Mouse (Mus musculus): ENCODE measurements around the gene Gabrp. TPM values are rescaled to one million over a fixed set of nuclear protein-coding genes. Genes with fewer than 3 reads are reported as not detected.

Gabrp gene
- not detected for total RNA-seq (2021)

GRCm38 (mm10) chr11:33578859-33579258 is at the start of gene Gabrp:
Gabrp (minus strand) TSS chr11:33578959.
- intact Hi-C loops (cut with DNase I): no loop called here
- no peak for DNase-seq

GRCm38 (mm10) chr11:33627136-33627742 is 48.5 kb upstream of the Gabrp start:
- intact Hi-C loops (cut with DNase I): no loop called here
- no peak for DNase-seq

- intact Hi-C loops (cut with DNase I): loop anchor here (5.0 to 10.0 kb wide), 2 partner anchors 111 to 437 kb away; no protein-coding TSS in a partner anchor
Observed at GRCm38 (mm10) chr11:33614218-33614617, 35.5 kb upstream of the Gabrp start.

GRCm38 (mm10) chr11:33607784-33608183 is 29.0 kb upstream of the Gabrp start:
- intact Hi-C loops (cut with DNase I): no loop called here
- DNase-seq: no peak

More at GRCm38 (mm10) chr11:33614218-33614617, 35.5 kb upstream of the Gabrp start:
- DNase-seq: peak; percentile 64

DNA sequence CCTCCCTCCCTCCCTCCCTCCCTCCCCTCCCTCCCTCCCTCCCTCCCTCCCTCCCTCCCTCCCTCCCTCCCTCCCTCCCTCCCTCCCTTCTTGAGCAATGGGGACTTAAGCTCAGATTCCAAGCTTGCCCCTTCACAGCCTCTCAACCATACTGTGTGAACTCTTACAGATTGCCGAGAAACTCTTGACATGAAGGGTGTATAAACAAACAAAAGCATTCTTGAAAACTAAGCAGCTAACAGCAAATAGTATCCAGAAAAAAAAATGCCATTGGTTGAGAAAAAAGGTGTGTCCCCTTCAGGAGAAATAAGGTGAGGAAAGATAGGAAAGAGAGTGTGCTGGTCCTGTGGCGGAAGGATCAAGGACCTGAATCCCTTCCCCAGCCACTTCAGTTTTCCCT is 24.4 kb upstream of the Gabrp start:
- DNase-seq: no peak
- intact Hi-C loops (cut with DNase I): no loop called here

DNA sequence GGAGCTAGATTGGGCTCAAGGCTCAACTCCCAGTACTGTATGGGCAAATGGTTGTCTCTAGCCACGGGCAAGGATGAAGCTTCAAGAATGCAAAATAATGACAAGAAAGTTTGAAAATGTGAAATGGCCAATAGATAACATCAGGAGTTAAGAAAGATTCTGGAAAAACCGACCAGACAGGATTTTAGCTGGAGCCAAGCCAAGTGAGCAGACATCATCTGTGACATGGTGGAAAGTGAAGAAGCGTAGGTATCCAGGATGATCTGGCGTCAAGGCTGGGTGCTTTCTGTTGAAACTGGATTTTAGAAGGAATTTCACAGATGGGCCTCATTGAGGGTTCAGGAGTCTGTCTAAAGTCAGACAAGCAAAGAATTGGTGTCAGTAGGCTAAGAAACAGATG is 20.2 kb upstream of the Gabrp start, which contains the start of gene D130052B06Rik:
TSS of gene D130052B06Rik (plus strand) at position 317 of the 400 bp plus-strand sequence.
- DNase-seq: no peak
- intact Hi-C loops (cut with DNase I): no loop called here

- intact Hi-C loops (cut with DNase I): no loop called here
- DNase-seq: no peak
Observed at GRCm38 (mm10) chr11:33596655-33597054, 17.9 kb upstream of the Gabrp start.

- no peak for DNase-seq
- intact Hi-C loops (cut with DNase I): no loop called here
Observed at GRCm38 (mm10) chr11:33592826-33593225, 14.1 kb upstream of the Gabrp start.

DNA sequence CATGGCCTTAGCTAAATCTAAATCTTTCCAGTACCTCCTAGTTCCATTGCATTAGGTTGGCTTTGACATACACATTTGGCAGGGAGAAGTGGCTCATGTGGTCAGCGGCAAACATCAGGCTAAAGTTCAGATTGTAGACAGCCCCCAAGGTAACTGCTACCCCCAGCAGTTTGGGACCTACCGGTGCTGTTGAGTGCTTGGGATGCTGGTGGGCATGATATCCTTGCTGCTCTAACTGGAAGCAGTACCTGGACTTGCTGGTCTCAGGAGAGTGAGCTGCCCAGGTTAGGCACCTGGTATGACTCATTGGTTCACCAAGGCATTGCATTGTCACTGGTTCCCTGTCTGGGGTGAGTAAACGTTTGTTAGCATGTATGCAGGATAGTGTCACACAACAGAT is 12.0 kb upstream of the Gabrp start:
- intact Hi-C loops (cut with DNase I): no loop called here
- no peak for DNase-seq

- intact Hi-C loops (cut with DNase I): no loop called here
- no peak for DNase-seq
Observed at GRCm38 (mm10) chr11:33586614-33587013, 7.9 kb upstream of the Gabrp start.

DNA sequence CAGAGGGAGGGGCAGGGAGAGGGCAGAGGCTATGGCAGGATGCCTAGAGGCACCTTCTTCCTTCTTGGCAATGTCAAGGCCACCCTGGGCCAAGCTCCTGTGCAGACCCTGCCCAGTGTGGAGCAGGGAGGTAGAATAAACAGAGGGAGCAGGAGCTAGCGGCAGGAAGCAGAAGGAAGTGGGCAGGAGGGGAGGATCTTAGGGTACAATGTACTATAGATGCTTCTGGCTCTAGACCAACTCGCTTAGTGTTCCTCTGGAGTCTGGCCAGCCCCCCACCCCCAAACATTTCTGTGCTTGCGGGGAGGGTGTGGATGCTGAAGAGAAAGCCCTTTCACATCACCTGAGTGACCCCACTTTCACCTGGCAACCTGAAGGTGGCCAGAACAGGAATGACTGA is 862 bp upstream of the Gabrp start:
- no peak for DNase-seq
- intact Hi-C loops (cut with DNase I): no loop called here

DNA sequence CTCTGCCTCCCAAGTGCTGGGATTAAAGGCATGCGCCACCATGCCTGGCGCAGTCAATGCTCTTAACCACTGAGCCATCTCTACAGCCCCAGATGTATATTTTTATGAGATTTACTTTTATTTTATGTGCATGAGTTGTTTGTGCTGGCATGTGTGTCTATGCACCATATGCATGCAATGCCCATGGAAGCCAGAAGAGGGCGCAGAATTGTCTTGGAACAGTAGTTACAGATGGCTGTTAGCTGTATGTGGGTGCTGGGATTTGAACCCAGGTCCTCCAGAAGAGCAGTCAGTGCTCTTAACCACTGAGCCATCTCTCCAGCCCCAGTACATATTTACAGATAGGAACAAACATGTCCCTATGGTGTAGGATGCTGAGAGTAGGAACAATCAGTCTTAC is 3.8 kb downstream of the Gabrp start:
- no peak for DNase-seq
- intact Hi-C loops (cut with DNase I): no loop called here

GRCm38 (mm10) chr11:33570413-33570812 is 8.3 kb downstream of the Gabrp start:
- intact Hi-C loops (cut with DNase I): no loop called here
- peak; percentile 27 for DNase-seq

- intact Hi-C loops (cut with DNase I): no loop called here
- DNase-seq: no peak
Observed at GRCm38 (mm10) chr11:33563921-33564320, 14.8 kb downstream of the Gabrp start.

GRCm38 (mm10) chr11:33554123-33554522 is 24.6 kb downstream of the Gabrp start:
- intact Hi-C loops (cut with DNase I): no loop called here
- DNase-seq: no peak

DNA sequence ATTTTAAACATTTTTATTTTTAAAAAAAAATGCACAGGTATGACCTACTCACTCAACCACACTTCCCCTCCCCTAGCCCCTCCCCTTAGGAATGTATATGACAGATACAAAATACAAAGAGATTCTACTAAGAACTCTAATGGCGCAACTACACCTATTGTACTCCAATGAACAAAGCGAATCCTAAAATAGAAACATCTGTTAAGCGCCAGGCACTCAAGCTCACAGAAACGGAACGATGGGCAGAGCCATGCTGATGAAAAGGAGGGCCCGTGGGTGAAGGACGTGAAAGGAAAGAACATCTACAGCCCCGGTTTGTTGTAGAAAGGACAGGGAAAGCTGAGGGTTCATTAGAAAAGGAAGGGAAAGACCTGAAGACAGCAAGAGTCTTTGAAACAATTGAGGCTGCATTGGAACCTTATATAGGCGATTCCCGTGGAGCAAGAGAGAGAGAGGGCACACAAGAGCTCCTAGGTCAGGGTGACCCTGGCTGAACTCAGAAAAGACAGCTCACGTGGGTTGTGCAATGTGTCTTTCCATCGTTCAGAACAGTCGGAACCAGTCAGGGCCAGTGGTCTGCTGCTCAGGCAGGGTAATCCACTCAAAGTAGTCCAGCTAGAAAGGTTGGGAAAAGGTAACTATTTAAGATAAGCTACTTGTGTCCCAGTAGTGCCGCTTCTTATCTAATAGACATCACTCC is 27.7 kb downstream of the Gabrp start:
- intact Hi-C loops (cut with DNase I): no loop called here
- DNase-seq: no peak

DNA sequence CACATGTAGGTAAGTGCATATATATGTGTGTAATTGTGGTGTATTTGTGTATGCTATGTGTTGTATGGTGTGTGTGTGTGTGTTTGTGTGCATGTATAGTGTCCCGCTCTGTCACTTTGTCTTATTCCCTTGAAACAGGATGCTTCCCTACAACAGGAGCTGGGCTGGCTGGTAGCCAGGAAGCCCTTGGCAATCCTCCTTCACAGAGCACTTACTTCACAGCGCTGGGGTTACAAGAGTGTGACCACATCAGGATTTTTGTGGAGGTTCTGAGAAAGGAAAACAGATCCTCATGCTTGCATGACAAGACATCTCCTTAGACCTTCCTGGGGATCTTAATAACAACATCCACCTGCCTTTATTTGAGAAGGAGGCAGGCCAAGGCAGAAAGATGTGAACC is 31.4 kb downstream of the Gabrp start:
- DNase-seq: peak; percentile 58
- intact Hi-C loops (cut with DNase I): no loop called here

GRCm38 (mm10) chr11:33544945-33545344 is 33.8 kb downstream of the Gabrp start:
- no peak for DNase-seq
- intact Hi-C loops (cut with DNase I): no loop called here

DNA sequence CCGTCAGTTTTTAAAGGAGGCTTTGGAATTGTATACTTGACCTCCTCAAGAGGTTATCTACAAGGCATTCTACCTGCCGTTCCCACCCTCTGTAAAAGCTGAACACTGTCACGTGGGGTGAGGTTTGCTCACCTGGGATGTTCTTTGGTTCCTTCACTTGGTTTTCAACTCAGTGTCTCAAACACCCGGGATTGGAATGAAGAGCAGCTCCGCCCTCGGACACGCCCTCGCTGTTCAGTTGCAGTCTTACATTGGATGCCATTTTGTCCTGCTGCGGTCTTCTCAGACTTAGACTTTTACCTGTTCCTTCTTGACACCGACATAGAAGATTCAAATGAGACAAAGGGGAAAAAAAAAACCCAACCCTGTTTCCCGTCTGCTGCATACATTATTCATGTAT is 34.6 kb downstream of the Gabrp start:
- intact Hi-C loops (cut with DNase I): no loop called here
- no peak for DNase-seq

DNA sequence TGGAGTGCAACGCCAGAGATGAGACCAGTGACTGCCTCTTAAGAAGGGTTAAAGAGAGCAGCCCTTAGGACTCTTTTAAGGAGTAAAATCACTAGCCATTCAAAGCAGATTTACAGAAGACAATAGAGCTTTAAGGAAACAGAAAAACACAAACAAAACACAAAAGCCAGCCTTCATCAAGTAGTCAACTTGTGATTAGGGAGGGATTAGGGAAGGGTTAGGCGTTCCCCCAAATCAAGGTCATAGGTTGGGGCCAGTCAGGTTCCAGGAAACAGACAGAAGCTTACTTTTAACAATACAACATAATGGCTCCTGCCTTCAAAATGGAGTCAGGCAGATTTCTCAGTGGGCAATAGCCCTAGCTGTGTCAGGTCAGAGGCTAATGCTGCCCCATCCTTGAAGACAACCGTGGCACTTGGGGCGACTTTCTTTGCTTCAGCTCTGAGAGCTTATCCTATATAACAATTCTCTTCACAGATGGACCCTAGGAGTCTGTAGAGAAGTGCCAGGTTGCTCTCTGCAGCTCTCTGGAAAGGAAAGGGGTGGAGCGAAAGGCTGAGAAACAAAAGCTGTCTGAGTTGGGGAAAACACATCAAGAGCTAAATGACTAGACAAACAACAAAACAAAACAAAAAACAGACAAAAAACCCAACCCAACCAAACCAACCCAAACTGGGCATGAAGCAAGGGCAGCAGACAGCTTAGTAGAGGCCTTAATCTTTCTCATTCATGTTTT is 41.2 kb downstream of the Gabrp start:
- intact Hi-C loops (cut with DNase I): no loop called here

DNA sequence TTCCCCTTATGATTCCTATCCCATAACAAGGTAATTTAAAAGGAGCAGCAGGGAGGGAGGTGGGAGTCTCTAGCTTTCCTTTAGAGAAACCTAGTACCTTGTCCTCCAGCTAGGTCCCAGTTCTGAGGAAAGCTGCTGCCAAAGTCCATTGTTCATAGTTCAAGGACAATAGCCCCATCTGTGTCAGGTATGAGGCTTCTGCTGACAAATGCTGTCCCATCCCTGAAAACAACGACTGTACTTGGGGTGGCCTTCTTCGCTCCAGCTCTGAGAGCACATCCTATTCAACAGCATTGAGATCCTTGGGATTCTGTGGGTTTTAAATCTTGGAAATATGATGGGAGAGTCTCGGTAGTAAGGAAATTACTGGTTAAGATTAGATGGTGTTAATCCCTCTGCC is 42.1 kb downstream of the Gabrp start:
- no peak for DNase-seq
- intact Hi-C loops (cut with DNase I): no loop called here

More for the DNA sequence above, 41.2 kb downstream of the Gabrp start:
- no peak for DNase-seq

GRCm38 (mm10) chr11:33534541-33534940 is 44.2 kb downstream of the Gabrp start:
- no peak for DNase-seq
- intact Hi-C loops (cut with DNase I): no loop called here
